Mouse (Mus musculus) olfactory bulb, adult 2 months (tissue): ENCODE measurements around the gene Fyb. TPM values are rescaled to one million over a fixed set of nuclear protein-coding genes. Genes with fewer than 3 reads are reported as not detected.

Experiments
- H3K27ac ChIP-seq: fragments of 200-500 bp; 2 replicates; pipeline ENCODE4 v1.5.1; 2012; ENCODE audit warnings: low read depth, low read length; ENCODE audit not compliant: insufficient read depth
- H3K4me1 ChIP-seq: fragments of 200-500 bp; 2 replicates; pipeline ENCODE4 v1.6.1; 2012; ENCODE audit warnings: low read length; ENCODE audit not compliant: control insufficient read depth, insufficient read depth
- H3K4me3 ChIP-seq: fragments of 200-500 bp; 2 replicates; pipeline ENCODE4 v1.5.1; 2012; ENCODE audit warnings: mild to moderate bottlenecking, low read depth, low read length, moderate library complexity; ENCODE audit not compliant: insufficient read depth
- CTCF ChIP-seq: fragments of 200-500 bp; IDR thresholded peaks from 2 replicates; pipeline ENCODE4 v1.5.1; 2012; ENCODE audit warnings: low read depth, mild to moderate bottlenecking, low read length, moderate library complexity; ENCODE audit not compliant: insufficient read depth
- POLR2A ChIP-seq: fragments of 200-500 bp; IDR thresholded peaks from 2 replicates; pipeline ENCODE4 v1.6.1; 2012; ENCODE audit warnings: mild to moderate bottlenecking, low read depth, low read length, moderate library complexity; ENCODE audit not compliant: insufficient read depth
- WGBS: fragments of 180-500 bp; shearing (Covaris S2); methylation state at CpG from one replicate; pipeline ENCODE4 v1.1.7; 2018; 5-methylcytosine and 5-hydroxymethylcytosine counted together
- polyA plus RNA-seq: library from polyadenylated mRNA; stranded (reverse); fragments of >200 nt; gene quantifications from 2 replicates; pipeline ENCODE4 v1.2.4, GENCODE M21; 2012; ENCODE audit warnings: low replicate concordance; ENCODE audit not compliant: missing spikeins, insufficient read depth, insufficient read length

The Fyb gene
- polyA plus RNA-seq, 1 experiment, result 114 TPM

- no peak overlapping the region for H3K4me3 ChIP-seq
- H3K27ac ChIP-seq, result no peak overlapping the region
- TF ChIP-seq CTCF, result no peak
- no peak for TF ChIP-seq POLR2A
- no peaks in the 10 kb centered on the region for H3K4me1 ChIP-seq
- 90% methylated on average over 3 of the region's 3 CpGs for WGBS
These were observed 2.7 kb downstream of the Fyb start for GRCm38 (mm10) chr15:6525386-6525785.

DNA sequence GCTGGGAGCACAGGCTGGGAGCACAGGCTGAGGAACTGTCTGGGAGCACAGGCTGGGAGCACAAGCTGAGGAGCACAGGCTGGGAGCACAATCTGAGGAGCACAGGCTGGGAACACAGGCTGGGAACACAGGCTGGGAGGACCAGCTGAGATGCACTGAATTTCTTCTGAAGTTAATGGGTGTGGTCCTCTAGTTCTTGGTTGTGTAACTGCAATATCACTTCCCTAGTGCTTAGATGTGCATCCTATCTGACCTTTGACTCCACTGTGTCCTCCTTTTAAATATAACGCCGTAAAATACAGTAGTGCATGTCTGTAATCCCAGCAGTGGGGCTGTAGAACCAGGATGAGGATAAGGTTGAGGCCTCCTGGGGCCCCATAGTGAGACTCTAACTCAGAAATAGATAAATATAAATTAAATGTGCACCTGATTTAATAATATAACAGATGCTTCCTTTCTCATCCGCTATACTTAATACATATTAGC lies 11.2 kb downstream of the Fyb start:
- no peak for TF ChIP-seq CTCF
- TF ChIP-seq POLR2A, result no peak
- no peaks in the 10 kb centered on the region for H3K4me1 ChIP-seq
- WGBS, result 93% methylated on average over 3 of the region's 3 CpGs
- H3K27ac ChIP-seq, result no peak overlapping the region
- H3K4me3 ChIP-seq, result no peak overlapping the region

DNA sequence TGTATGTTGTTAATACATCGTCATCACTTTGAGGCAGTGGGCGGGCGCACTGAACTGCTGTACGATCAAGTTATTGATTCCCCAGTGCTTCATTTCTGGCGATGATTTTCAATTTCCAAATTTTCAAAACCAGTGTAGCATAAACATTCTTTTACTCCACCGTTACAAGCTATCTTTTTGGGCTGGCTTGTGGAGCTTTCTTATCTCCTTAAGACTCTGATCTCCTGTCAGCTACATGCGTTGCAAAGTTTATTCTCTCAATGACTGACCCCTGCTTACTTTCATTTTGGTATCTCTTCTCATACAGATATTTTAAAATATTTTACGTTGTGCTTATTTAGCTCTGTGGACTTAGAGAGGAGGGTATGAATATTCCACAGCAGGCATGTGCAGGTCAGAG lies 11.9 kb downstream of the Fyb start:
- 93% methylated on average over 8 of the region's 8 CpGs for WGBS
- Histone ChIP-seq H3K4me1 (no peaks in the 10 kb centered on the region), H3K27ac (no peak overlapping the region), H3K4me3 (no peak overlapping the region)
- TF ChIP-seq CTCF (no peak), POLR2A (no peak)

GRCm38 (mm10) chr15:6539639-6540338 lies 17.1 kb downstream of the Fyb start:
- TF ChIP-seq POLR2A (no peak), CTCF (no peak)
- WGBS, result 54% methylated on average over 7 of the region's 7 CpGs
- Histone ChIP-seq H3K27ac (no peak overlapping the region), H3K4me3 (no peak overlapping the region), H3K4me1 (no peaks in the 10 kb centered on the region)

GRCm38 (mm10) chr15:6548911-6549310 lies 26.3 kb downstream of the Fyb start:
- WGBS, result 95% methylated on average over 4 of the region's 4 CpGs
- Histone ChIP-seq H3K27ac (no peak overlapping the region), H3K4me3 (no peak overlapping the region), H3K4me1 (no peaks in the 10 kb centered on the region)
- no peak for TF ChIP-seq CTCF
- no peak for TF ChIP-seq POLR2A

- 96% methylated on average over 7 of the region's 7 CpGs for WGBS
- Histone ChIP-seq H3K4me3 (no peak overlapping the region), H3K27ac (no peak overlapping the region), H3K4me1 (no peaks in the 10 kb centered on the region)
- TF ChIP-seq POLR2A (no peak), CTCF (no peak)
These were observed 29.2 kb downstream of the Fyb start for GRCm38 (mm10) chr15:6551875-6552274.

GRCm38 (mm10) chr15:6554742-6555141 lies 32.1 kb downstream of the Fyb start:
- Histone ChIP-seq H3K27ac (no peak overlapping the region), H3K4me1 (no peaks in the 10 kb centered on the region), H3K4me3 (no peak overlapping the region)
- TF ChIP-seq CTCF, result no peak
- TF ChIP-seq POLR2A, result no peak
- 88% methylated on average over 4 of the region's 4 CpGs for WGBS

GRCm38 (mm10) chr15:6555536-6555935 lies 32.9 kb downstream of the Fyb start:
- Histone ChIP-seq H3K4me1 (no peaks in the 10 kb centered on the region), H3K4me3 (no peak overlapping the region), H3K27ac (no peak overlapping the region)
- WGBS, result 28% methylated on average over 2 of the region's 2 CpGs
- no peak for TF ChIP-seq POLR2A
- TF ChIP-seq CTCF, result no peak

DNA sequence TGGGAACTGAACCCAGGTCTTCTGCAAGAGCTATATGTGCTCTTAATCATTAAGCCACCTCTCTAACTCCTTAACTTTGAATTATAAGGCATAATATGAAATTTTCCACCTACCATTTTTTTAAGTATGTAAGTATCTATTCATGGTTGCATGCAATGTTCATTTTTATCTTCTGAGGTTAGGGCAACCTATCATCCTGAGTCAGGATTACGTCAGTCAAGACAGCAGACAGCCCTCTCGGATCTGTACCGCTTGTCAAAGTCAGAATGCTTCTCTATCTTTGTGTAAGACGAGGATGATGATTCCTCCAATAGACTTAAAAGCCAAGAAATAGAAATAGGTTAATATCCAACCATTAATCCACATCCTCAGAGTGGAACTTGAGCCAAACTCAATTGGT lies 33.6 kb downstream of the Fyb start:
- H3K4me1 ChIP-seq, result no peaks in the 10 kb centered on the region
- TF ChIP-seq POLR2A (no peak), CTCF (no peak)
- H3K27ac ChIP-seq, result no peak overlapping the region
- H3K4me3 ChIP-seq, result no peak overlapping the region
- WGBS, result 93% methylated on average over 4 of the region's 4 CpGs

- TF ChIP-seq POLR2A (no peak), CTCF (no peak)
- H3K4me3 ChIP-seq, result no peak overlapping the region
- H3K27ac ChIP-seq, result no peak overlapping the region
- H3K4me1 ChIP-seq, result no peaks in the 10 kb centered on the region
- WGBS, result 94% methylated on average over 6 of the region's 6 CpGs
These were observed 34.3 kb downstream of the Fyb start for GRCm38 (mm10) chr15:6556911-6557310.
